Mouse (Mus musculus): ENCODE data around the gene Hivep1.

Gene Hivep1

GRCm38 (mm10) chr13:42051961-42052695 is at the start of gene Hivep1:
TSS of gene Hivep1 (plus strand) at chr13:42052021.
- DNase-seq (ENCODE audit: low read depth, low spot score) = peak; percentile 47

- DNase-seq (ENCODE audit: low read depth, low spot score) = peak; percentile 17
These were observed 36.3 kb upstream of the Hivep1 start for GRCm38 (mm10) chr13:42015484-42016045.

- DNase-seq (ENCODE audit: low read depth, low spot score) = no peak
These were observed 35.6 kb upstream of the Hivep1 start for GRCm38 (mm10) chr13:42016218-42016617.

GRCm38 (mm10) chr13:42018356-42018755 is 33.5 kb upstream of the Hivep1 start:
- no peak for DNase-seq (ENCODE audit: low read depth, low spot score)

GRCm38 (mm10) chr13:42041203-42041602 is 10.6 kb upstream of the Hivep1 start:
- no peak for DNase-seq (ENCODE audit: low read depth, low spot score)

GRCm38 (mm10) chr13:42043431-42043830 is 8.4 kb upstream of the Hivep1 start:
- DNase-seq (ENCODE audit: low read depth, low spot score) = no peak

GRCm38 (mm10) chr13:42048991-42049773 is 2.6 kb upstream of the Hivep1 start:
- DNase-seq (ENCODE audit: low read depth, low spot score) = peak; percentile 76

GRCm38 (mm10) chr13:42049774-42050125 is 2.1 kb upstream of the Hivep1 start:
- no peak for DNase-seq (ENCODE audit: low read depth, low spot score)

- DNase-seq (ENCODE audit: low read depth, low spot score) = no peak
These were observed 1.7 kb upstream of the Hivep1 start for GRCm38 (mm10) chr13:42050160-42050559.

GRCm38 (mm10) chr13:42050880-42051201 is 980 bp upstream of the Hivep1 start:
- DNase-seq (ENCODE audit: low read depth, low spot score) = no peak

- DNase-seq (ENCODE audit: low read depth, low spot score) = peak; percentile 97
These were observed 467 bp upstream of the Hivep1 start for GRCm38 (mm10) chr13:42051202-42051906.

GRCm38 (mm10) chr13:42052696-42053541 is 1.1 kb downstream of the Hivep1 start:
- peak; percentile 46 for DNase-seq (ENCODE audit: low read depth, low spot score)

GRCm38 (mm10) chr13:42053656-42054055 is 1.8 kb downstream of the Hivep1 start:
- no peak for DNase-seq (ENCODE audit: low read depth, low spot score)

- no peak for DNase-seq (ENCODE audit: low read depth, low spot score)
These were observed 2.3 kb downstream of the Hivep1 start for GRCm38 (mm10) chr13:42054138-42054537.

GRCm38 (mm10) chr13:42056712-42057332 is 5.0 kb downstream of the Hivep1 start:
- DNase-seq (ENCODE audit: low read depth, low spot score) = no peak

- peak; percentile 10 for DNase-seq (ENCODE audit: low read depth, low spot score)
These were observed 9.2 kb downstream of the Hivep1 start for GRCm38 (mm10) chr13:42060846-42061630.

- DNase-seq (ENCODE audit: low read depth, low spot score) = no peak
These were observed 12.4 kb downstream of the Hivep1 start for GRCm38 (mm10) chr13:42064257-42064656.

- no peak for DNase-seq (ENCODE audit: low read depth, low spot score)
These were observed 18.4 kb downstream of the Hivep1 start for GRCm38 (mm10) chr13:42070236-42070635.

GRCm38 (mm10) chr13:42071011-42071410 is 19.2 kb downstream of the Hivep1 start:
- DNase-seq (ENCODE audit: low read depth, low spot score) = no peak

- no peak for DNase-seq (ENCODE audit: low read depth, low spot score)
These were observed 21.5 kb downstream of the Hivep1 start for GRCm38 (mm10) chr13:42073285-42073684.

Measured in skeletal muscle tissue, adult 2 months (tissue).